Mouse (Mus musculus) cortical plate, adult 2 months (tissue): ENCODE measurements at regions not wholly inside any gene's neighbourhood (a gene's known extent, or its start where the extent isn't known, plus 50 kb on each side); places are given as distances from the start of the nearest gene placed in this dataset.

Experiments
- CTCF ChIP-seq: fragments of 200-500 bp; IDR thresholded peaks from 2 replicates; pipeline ENCODE4 v1.5.1; 2011; ENCODE audit warnings: mild to moderate bottlenecking, control low read depth, low read length; ENCODE audit not compliant: insufficient read depth; ENCODE audit errors: extremely low read depth
- POLR2A ChIP-seq: fragments of 200-500 bp; IDR thresholded peaks from 2 replicates; pipeline ENCODE4 v1.6.1; 2011; ENCODE audit warnings: mild to moderate bottlenecking, low read length, control low read depth; ENCODE audit not compliant: insufficient read depth; ENCODE audit errors: extremely low read depth

DNA sequence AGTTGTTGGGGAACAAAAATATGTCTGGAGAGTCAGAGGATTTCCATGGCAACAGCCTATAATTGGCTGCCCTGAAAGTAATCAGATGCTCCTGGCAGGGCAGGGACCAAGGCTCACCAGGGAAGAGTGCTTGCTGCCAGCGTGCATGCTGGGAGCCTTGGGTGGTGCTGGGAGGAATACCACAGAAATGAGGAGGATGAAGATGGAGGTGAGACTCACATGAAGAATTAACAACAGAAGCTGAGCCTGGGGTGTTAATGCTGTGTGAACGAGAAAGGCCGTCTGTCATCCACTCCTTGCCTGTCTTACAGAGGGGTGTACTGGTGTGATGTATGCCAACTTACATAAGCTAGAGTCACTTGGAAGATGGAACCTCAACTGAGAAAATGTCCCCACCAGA, 380.3 kb downstream of the Matn1 start:
- TF ChIP-seq CTCF: no peak
- no peak for TF ChIP-seq POLR2A
